19 mouse cellular contexts compared by ENCODE assay signal in the genomic region with DNA sequence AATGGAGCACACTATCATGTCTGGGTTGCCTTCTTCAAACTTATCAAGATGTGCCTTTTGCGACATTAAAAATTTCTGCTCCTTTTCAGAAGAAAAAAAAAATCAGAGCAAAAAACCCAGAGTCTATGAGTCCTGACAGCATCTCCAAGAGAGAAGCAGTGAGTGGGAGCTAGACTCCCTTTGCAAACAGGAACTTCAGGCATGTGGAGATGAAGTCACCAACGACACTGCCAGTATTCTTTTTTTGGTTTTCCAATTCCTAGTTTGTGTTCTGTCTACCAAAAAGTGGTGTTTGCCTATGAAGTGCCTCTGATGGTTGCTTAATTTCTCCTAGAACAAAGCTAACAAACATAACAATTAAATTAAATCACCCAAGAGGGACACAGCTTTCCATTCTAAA.
"Had no signal": no experiment of that assay in that cellular context is flagged by ENCODE, and none has a peak within 500 bp of the region (broad histone marks: within the 10 kb centered on the region; RNA-seq: fewer than 3 reads in every experiment).

No protein-coding gene starts in this region.

- H3K4me3 ChIP-seq: limb, embryonic 10.5 days; limb, embryonic 13.5 days; liver, embryonic 12.5 days; liver, embryonic 15.5 days; midbrain, embryonic 12.5 days; midbrain, embryonic 15.5 days; neural tube, embryonic 12.5 days; neural tube, embryonic 15.5 days; stomach, embryonic 15.5 days had no signal

- DNase-seq: kidney, adult 18-20 months; kidney, adult 9 months; kidney, postnatal 14 days; kidney, postnatal 4 days; liver; lung, adult 2 months; right cerebral cortex, postnatal 25 days; thymus, adult 18-20 months; thymus, postnatal 36 days had no signal

- H3K27ac ChIP-seq: limb, embryonic 10.5 days; limb, embryonic 13.5 days; liver, embryonic 12.5 days; liver, embryonic 15.5 days; macrophage; midbrain, embryonic 12.5 days; midbrain, embryonic 15.5 days; neural tube, embryonic 12.5 days; neural tube, embryonic 15.5 days; stomach, embryonic 15.5 days had no signal

- H3K4me1 ChIP-seq: limb, embryonic 10.5 days; limb, embryonic 13.5 days; liver, embryonic 12.5 days; liver, embryonic 15.5 days; midbrain, embryonic 12.5 days; midbrain, embryonic 15.5 days; neural tube, embryonic 12.5 days; neural tube, embryonic 15.5 days; stomach, embryonic 15.5 days had no signal
